Mouse (Mus musculus): Measurements from ENCODE around the gene Ankfn1.

The Ankfn1 gene

DNA sequence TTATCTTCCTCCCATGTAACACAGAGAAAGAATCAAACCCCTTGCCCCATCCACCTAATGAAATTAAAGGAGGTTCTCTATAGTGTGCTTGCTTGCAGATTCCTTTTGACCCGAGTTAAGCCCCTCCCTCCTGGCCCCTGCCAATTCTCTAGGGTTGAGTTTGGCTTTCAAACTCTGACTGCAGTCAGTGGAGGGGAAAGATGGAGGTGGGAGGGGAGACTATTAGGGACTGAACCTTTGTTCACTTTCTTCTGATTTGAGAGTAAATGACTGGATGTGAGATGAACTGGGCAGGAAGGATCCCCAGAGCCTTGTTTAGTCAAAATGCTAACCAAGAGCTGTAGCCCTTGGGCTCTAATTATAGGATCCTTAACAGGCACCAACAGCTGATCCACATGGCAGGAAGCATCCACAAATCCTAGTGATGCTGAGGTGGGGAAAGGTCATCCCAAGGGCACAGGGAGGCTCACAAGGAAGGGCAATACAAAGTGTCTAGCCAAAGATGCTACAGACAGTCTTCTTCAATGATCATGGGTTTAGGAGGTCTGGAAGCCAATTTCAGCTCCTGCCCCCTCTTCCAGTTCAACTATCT, 103.4 kb downstream of the Ankfn1 start:
- DNase-seq (ENCODE audit: low spot score) = no peak

DNA sequence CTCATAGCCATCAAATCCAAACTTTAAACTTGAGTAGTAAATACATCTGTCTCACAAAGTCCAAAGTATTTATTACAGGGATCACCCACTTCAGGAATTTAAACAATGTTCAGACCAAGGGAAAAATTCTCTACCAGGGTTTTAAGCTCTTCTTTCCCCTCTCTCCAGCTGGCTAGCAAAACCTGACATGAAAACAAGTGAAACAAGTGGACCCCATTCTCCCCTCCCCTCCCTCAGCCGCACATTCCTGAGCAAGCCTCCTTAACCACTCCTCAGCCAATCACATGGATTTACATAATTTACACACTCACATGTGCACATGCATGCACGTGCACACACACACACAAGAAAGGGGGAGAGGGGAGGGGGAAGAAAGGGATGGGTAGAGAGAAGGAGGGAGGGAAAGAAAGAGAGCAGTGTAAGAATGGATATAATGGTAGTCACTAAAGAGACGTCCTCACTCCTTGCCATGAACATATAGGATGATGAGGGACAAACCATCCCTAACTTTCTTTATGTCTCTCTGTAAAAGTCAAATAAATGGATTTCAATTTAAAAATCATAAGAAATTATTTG, 104.9 kb downstream of the Ankfn1 start:
- DNase-seq (ENCODE audit: low spot score) = no peak

DNA sequence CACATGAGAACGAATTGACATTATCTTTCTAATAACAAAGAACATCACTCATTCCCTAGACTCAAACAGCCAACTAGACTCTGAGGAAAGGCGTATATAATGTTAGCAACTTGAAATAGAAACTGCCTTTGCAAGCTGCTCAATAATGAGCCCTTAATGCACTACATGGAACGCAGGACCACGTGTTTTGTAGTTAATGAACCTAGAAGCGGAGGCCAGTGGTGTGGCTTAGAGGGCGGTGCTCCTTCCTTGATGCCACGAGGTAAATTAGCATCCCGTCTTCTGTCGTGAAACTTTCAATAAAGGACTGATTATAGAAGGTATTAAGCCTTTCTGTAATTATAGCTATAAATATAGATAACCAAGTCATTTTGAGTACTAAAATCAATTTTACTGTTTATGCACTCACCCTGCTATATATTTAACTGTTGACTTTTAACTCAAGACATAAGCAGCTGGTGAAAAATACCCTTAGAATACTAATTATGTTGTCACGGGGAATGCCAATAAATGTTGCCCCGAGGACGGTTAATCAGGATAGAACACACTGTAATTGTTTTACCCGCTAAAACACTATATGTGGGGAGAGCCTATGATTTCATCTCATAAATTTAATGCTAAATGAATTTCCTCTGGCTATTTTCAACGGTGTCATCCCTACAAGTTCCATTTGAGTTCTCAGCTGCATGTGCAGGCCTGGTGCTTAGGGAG, 112.1 kb downstream of the Ankfn1 start:
- no peak for DNase-seq (ENCODE audit: low spot score)

DNA sequence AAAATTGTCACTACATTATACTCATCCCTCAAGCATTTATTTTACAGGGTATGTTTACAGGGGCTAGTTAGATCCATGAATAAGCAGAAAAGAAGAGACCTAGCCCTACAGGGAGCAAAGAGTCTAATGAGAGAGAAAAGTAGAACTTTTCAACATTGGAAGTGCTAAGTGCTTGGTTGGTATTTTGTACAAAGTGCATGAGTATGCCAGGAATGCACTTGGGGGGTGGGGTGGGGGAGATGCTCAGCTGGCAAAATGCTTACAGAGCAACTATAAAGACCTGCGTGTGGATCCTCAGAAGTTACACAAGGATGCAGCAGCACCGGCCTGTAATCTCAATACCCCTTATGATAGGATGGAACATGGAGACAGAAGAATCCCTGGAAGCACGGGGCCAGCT, 118.4 kb downstream of the Ankfn1 start:
- no peak for DNase-seq (ENCODE audit: low spot score)

DNA sequence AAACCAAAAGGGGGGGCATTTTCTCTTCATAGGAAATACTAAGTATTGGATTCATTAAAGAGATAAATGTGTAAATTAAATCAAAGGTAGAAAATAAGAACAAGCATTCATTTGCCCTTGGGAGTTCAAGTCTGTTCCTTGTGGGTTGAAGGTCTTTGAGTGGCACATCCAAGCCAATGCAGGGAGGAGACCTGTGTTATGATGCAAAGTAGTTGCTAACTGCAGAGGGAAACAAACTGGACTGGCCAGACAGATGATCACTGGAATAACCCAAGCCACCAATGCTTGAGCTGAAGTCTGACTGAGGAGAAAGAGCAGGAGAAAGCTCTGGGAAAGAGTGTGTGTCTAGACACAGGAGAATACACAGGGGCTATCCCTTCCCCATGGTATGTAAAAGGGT, 120.9 kb downstream of the Ankfn1 start:
- no peak for DNase-seq (ENCODE audit: low spot score)

DNA sequence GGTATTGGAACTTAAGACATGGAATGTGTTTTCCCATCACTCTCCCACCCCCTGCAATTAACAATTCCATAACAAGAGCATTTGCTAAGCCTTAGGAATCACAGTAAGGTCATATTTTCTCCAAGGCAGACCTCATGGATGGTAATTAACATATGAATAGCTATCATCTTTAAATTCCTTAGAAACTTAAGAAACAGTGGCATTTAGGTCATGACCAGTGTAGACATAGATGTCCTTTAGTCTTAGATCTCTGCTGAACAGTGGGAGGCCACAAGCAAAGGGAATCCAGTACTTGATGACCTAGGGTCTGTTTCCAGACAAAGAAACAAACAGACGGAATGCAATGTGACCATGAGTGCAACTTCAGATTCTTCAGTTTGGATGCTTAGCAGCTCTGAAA, 141.7 kb downstream of the Ankfn1 start:
- no peak for DNase-seq (ENCODE audit: low spot score)

DNA sequence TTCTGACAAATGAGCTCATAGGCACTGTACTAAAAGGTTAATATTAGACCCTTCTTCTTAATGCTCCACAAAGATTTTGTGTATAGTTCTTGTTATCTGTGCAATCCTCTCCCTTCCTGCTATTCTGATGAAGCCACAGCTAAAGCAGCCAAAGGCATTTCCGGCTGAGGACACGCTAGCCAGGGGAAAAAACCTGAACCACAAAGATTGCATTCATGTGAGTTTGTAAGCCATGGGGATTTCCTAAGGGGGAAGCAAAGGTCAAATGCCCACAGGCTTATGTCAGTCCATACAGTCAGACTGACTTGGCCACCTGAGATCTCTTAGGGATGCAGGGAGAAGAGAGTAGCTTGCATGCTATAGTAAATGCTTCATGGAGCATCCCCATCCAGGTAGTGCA, 146.1 kb downstream of the Ankfn1 start:
- no peak for DNase-seq (ENCODE audit: low spot score)

DNA sequence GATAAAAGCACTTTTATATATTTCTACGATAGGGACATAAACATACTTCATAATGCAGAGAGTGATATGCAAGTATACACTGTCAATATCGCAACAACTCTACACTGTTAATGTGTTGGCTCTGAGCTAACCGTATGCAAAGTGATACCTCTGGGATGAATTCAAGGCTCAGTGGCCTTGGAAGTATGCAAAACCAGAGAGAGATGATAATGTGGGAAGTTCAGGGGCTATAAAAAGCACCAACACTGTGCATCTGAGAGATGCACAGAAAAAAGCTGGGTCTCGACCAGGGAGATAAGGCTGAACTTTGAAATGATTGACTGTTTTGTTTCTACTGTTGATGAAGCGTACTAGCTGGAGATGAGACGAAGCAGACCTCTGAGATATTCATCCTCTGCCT, 148.9 kb downstream of the Ankfn1 start:
- DNase-seq (ENCODE audit: low spot score) = no peak

DNA sequence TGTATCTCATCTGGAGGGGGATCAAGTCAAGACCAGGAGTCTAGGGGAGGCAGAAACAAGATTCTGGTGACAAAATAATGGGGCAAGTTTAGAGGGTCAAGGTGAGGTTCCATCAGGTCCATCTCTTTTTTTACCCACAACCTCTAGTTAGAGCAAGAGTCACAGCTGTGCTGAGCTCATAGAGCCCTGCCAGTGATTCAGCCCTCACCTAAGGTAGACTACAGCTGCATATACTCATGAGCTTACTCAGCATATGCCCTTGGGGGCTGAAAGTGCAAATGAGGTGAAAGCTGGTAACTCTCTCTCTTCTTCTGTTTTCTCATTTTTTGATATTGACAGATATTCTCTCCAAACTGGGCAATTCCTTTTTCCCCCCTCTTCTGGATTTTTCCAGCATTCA, 150.2 kb downstream of the Ankfn1 start:
- no peak for DNase-seq (ENCODE audit: low spot score)

DNA sequence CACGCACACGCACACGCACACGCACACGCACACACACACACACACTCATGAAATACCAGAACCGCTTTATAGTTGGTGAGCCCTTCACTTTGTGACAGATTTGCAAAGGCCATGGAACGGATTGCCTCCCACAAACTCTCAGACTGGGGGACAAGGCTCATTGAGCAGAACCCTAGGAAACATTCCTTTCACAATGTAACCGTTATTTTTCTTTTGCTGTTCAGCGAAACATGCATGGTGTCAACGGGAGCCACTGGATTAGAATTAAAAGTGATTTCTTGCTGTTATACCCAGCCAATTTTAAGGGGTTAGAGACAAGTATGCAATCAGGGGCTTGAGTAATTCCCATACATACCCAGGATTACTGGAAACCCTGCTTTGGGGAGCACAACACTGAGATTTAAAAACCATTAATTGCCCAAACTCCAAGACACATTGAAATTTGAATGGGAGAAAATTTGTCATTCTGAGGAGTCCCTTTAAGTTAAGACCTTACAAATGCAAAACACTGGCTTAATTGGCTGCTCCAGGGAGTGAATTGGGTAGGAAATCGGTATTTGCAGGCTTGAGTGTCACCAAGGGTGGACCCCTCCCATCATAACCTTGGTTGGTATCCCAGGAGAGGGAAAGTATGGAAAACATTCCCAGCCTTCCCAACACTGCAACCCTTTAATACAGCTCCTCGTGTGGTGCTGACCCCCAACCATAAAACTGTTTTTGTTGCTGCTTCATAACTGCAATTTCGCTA, 153.6 kb downstream of the Ankfn1 start:
- no peak for DNase-seq (ENCODE audit: low spot score)

DNA sequence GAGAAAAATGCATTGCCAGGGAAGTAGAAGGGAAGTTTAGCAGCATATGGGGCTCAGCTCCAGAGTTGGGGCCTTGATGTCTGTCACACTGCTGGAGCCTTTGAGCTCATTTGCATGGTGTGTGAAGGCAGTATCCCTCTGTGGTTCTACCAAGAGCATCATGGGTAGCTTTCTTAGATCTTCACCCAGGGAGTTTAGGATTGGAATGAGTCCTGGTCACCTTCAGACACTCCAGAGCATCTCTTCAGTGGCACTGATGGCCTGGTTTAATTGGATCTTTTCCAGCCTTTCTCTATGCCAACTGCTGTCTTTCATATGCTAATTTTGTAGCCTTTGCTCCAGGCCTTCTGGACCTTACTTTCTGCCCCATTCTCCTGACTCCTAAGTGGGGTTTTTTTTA, 157.5 kb downstream of the Ankfn1 start:
- no peak for DNase-seq (ENCODE audit: low spot score)

DNA sequence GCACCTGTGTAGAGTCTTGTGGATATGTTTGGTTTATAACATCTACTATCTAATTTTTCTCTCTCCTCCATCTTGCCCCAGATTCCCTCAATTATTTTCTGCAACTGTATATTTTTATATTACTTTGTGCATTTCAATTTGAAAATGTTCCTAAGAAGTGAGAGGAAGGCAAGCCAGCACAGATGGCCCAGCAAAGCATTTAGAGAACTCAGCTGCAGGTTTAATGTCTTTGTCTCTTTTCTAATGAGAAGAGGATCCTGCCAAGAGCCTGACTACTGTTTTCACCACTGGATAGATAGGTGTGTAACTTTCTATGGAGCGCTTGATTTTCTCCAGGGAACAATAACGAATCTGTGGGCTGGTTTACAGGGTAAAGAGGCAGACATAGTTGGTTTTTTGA, 161.6 kb downstream of the Ankfn1 start:
- no peak for DNase-seq (ENCODE audit: low spot score)

DNA sequence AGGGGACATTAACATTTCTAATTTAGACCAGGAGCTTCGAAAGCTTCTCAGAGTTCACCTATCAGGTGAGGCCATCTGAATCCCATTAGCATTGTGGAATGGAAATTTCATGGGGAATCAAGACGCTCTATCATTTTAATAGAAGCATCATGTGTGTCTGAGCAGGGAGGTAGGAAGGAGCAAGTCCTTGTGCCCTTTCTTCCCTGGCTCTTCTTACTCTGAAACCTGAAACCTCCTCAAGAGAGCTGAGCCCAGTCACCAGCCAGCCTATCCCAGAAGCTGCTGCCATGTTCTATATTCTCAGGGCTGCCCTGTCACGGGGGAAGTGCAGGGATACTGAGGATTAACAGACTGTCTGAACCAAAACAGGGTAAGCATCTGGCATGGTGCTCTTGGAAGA, 165.9 kb downstream of the Ankfn1 start:
- no peak for DNase-seq (ENCODE audit: low spot score)

DNA sequence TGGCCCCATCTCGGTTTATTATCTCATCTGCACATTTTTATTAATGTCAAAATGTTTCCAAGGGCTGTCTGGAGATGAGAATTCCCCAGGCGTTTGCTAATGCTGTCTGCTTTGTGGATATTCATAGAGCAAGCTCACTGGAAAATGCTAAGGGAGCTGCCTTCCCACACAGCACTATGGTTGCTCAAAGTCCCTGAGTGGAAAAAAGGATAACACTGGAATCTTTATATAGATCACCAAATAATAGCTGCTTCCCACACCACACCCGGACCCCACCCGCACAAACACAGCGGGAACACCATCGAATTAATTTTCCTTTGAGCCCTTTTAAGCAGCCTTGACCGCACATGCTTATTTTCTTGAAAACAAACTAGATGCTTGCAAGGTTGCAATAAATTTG, 169.4 kb downstream of the Ankfn1 start:
- DNase-seq (ENCODE audit: low spot score) = no peak

DNA sequence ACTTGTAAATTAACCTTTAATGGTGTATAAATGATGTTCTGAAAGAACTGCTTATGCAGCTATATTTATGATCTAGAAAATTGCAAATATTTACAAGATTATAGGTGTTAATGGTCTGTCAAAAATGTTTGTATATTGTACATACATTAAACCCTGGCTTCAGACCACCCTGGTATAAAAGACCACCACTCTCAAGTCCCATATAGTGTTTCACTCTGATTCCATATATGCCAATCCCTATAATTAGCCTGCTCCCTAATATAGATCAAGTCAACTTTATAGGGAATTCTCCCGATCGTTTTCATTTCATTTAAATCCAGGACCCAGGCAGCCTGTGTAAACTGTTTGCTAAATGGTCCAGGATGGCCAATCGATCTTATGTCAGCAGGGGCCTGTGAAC, 170.2 kb downstream of the Ankfn1 start:
- no peak for DNase-seq (ENCODE audit: low spot score)

DNA sequence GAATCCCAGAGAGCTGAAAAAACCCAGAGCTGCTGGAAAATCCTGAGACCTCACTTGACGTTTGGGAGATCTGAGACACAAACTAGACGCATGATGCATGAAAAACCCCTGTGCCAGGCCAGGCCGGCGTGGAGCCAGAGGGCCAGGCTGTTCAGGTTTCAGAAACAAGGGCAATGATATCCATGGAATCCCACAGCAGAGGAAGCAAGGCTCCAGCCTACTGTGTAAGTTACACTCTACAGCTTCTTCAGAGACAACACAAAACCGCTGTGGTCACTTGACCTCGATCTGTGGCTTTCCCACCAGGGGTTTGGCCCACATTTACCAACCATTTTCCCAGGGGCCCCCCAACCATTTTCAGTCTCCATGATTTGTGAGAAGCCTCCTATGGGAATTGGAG, 171.1 kb downstream of the Ankfn1 start:
- no peak for DNase-seq (ENCODE audit: low spot score)

DNA sequence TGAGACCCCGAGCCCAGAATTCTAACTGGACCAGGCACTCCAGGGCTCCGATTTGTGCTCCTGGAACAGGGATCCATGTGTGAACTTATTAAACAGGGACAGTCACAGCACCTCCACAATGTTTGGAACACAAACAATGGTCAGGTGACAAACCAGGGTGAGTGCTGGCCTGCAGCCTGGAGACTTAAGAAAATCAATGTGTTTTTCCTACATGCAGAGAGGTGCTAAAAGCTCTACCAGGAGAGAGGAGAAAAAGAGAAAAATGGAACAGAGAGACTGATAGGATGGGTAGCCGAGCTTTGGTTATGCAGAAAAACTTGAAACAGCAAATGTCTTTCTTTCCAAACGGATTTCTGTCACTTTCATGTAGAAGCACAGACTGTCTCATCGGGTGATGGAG, 174.5 kb downstream of the Ankfn1 start:
- no peak for DNase-seq (ENCODE audit: low spot score)

DNA sequence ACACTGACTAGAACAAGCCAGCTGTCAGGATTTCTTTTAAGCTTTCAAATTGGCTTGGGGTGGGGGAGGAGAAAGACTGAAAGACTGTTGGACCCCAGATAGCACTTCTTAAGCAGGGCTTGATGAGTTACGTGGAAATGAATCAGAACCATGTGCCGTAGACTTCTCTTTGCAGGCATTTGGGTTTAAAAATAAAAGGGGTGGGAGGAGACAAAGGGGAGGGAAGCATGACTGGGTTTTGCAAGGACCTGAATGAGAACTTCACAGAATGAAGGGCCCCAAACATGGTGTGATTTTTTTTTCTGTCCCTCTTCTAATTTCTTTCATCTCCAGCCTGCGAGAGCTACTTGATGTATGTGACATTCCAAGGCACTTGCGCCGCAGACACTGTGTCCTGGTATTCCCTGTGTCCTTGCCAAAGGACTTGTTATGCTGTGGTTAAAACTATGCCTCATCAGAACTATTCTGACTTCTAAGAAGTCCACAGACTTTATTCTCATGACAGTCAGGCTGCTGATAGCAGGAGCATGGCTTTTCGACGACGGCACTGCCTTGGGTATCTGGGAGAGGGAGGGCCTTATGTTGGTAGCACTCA, 176.4 kb downstream of the Ankfn1 start:
- no peak for DNase-seq (ENCODE audit: low spot score)

DNA sequence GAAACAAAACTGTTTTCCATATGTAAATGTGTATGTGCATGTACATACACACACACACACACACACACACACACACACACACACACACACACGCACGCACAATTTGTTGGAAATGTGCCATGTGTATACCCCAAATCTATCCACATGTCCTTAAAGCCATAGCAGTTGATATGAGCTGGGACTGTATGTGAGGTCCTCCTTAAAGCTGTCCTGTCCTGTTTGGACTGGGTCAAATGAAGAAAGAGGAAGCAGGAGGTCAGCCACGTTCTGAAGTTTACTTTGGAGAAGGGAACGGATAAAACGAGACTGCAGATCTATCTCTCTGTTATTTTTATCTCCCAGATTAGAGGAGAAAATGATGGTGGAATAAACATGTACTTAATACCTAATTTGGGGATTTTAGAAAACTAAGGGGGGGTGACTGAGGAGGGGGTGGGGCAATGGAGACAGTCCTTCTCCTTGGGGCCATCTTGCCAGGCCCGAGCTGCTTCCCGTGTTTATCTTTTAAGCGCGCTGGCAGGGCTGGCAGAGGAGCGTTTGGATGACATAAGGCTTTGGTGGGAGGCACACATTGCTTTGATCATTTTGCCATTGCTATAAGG, 187.1 kb downstream of the Ankfn1 start:
- no peak for DNase-seq (ENCODE audit: low spot score)

DNA sequence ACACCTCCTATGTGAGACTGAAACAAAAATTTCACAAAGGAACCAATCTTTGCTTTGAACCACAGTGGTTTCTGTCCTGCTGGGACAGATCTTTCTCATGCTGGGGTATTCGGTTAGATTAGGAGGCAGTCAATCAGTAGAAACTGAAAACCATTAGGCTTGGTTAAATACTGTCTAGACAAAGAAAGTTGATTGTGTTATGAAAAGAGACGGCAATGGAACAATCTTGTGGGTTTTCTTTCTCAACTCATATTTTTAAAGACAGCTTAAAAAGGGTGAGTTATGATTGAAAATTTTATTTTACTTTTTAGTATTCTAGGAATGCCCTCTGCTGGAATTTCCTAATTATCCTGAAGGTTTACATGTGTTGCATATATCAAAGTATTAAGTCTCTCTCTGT, 191.1 kb downstream of the Ankfn1 start:
- no peak for DNase-seq (ENCODE audit: low spot score)

DNA sequence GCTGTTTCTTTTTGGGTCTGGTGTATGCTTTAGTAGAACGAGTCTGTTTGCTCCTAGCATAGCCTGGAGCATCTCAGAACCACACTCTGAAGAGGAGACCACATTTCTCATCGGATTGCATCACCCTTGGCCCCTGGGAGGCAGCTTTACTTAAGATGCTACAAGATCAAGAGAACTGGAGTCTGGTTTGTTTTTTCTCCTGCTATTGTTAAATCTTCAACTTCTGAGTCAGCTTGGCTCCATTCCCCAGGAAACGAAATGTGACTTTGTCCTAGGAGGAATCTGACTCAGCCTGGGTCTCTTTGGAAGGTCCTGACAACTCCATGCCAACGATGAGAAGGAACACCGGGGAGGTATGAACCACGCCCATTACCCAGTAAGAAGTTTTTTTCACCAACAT, 197.6 kb downstream of the Ankfn1 start:
- no peak for DNase-seq (ENCODE audit: low spot score)

DNA sequence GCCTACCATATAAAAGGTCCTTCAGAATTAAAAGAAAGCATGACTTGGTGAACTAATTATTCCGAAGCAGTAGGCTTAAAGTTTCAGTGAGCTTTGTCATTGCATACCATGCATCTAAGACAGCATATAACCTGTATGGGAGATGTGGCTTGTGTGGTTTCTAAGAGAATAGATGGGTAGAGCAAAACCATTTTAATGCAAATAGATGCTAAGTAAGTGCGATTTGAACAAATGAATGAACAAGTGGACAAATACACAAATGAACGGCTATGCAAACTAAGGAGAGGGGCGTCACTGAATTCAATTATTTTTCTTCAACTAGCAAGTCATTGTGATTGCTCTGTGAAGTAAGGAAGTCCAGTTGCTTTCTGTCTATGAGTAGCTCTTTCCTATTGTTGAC, 198.3 kb downstream of the Ankfn1 start:
- DNase-seq (ENCODE audit: low spot score) = no peak

Data from urinary bladder, postnatal 10 days (tissue).